23 mouse cellular contexts compared by ENCODE assay signal in genomic region chr10:97141561-97141960, GRCm38 (mm10).
"Had no signal": no experiment of that assay in that cellular context is flagged by ENCODE, and none has a peak within 500 bp of the region (broad histone marks: within the 10 kb centered on the region; RNA-seq: fewer than 3 reads in every experiment).

No protein-coding gene starts in this region.

- H3K9me3 ChIP-seq: limb, embryonic 10.5 days; limb, embryonic 13.5 days; liver, embryonic 12.5 days; liver, embryonic 15.5 days; midbrain, embryonic 12.5 days; midbrain, embryonic 15.5 days; neural tube, embryonic 12.5 days; neural tube, embryonic 15.5 days had no signal

- H3K4me2 ChIP-seq: limb, embryonic 13.5 days; liver, embryonic 12.5 days; liver, embryonic 15.5 days; midbrain, embryonic 12.5 days; midbrain, embryonic 15.5 days; neural tube, embryonic 12.5 days; neural tube, embryonic 15.5 days had no signal

- H3K27me3 ChIP-seq: limb, embryonic 13.5 days; liver, embryonic 12.5 days; liver, embryonic 15.5 days; midbrain, embryonic 12.5 days; midbrain, embryonic 15.5 days; neural tube, embryonic 12.5 days; neural tube, embryonic 15.5 days had no signal

- H3K4me3 ChIP-seq: layer of hippocampus, adult 2 months; limb, embryonic 10.5 days; limb, embryonic 13.5 days; liver, embryonic 12.5 days; liver, embryonic 15.5 days; midbrain, embryonic 12.5 days; midbrain, embryonic 15.5 days; neural tube, embryonic 12.5 days; neural tube, embryonic 15.5 days had no signal

- H3K36me3 ChIP-seq: limb, embryonic 10.5 days; limb, embryonic 13.5 days; liver, embryonic 12.5 days; liver, embryonic 15.5 days; midbrain, embryonic 12.5 days; midbrain, embryonic 15.5 days; neural tube, embryonic 12.5 days; neural tube, embryonic 15.5 days had no signal

- H3K4me1 ChIP-seq: limb, embryonic 10.5 days; liver, embryonic 12.5 days; liver, embryonic 15.5 days; midbrain, embryonic 12.5 days; midbrain, embryonic 15.5 days; neural tube, embryonic 12.5 days; neural tube, embryonic 15.5 days had no signal

- ATAC-seq: liver, embryonic 12.5 days; midbrain, embryonic 15.5 days had no signal

- DNase-seq: kidney, adult 9 months; layer of hippocampus, adult 9-11 months; liver; lung, adult 18-20 months; lung, postnatal 14 days; right cerebral cortex, adult 18-20 months; right cerebral cortex, postnatal 14 days; right cerebral cortex, postnatal 4 days; thymus, adult 2 months; thymus, postnatal 14 days; thymus, postnatal 4 days had no signal

- H3K27ac ChIP-seq: kidney, postnatal 0 days; layer of hippocampus, adult 2 months; limb, embryonic 10.5 days; limb, embryonic 13.5 days; liver, embryonic 12.5 days; liver, embryonic 15.5 days; macrophage; midbrain, embryonic 12.5 days; midbrain, embryonic 15.5 days; neural tube, embryonic 12.5 days; neural tube, embryonic 15.5 days; stomach, postnatal 0 days had no signal

- H3K9ac ChIP-seq: limb, embryonic 13.5 days; liver, embryonic 12.5 days; liver, embryonic 15.5 days; midbrain, embryonic 12.5 days; midbrain, embryonic 15.5 days; neural tube, embryonic 12.5 days; neural tube, embryonic 15.5 days had no signal
